Mouse (Mus musculus): ENCODE results near the gene Stk24. TPM values are rescaled to one million over a fixed set of nuclear protein-coding genes. Genes with fewer than 3 reads are reported as not detected.

Gene Stk24
- total and polyA plus RNA-seq, 3 experiments, result 62.5 to 79.3 TPM; not detected in 1

GRCm38 (mm10) chr14:121251099-121251498 lies 128.7 kb downstream of the Stk24 start:
- no peaks in the 10 kb centered on the region for H3K36me3 ChIP-seq (ENCODE audit: control insufficient read depth in 1 of 2, insufficient read depth in 2 of 2, low read length in 2 of 2)
- no peak overlapping the region for H3K27ac ChIP-seq (ENCODE audit: control insufficient read depth, low read depth, low read length)
- no peaks in the 10 kb centered on the region for H3K27me3 ChIP-seq (ENCODE audit: control insufficient read depth in 1 of 2, insufficient read depth in 2 of 2, low read length in 2 of 2)
- no peak overlapping the region for H3K4me3 ChIP-seq (ENCODE audit: control insufficient read depth in 1 of 2, insufficient read depth in 1 of 2, low read depth in 2 of 2, low read length in 2 of 2)
- DNase-seq (ENCODE audit: low read depth, low spot score), result no peak
- no peaks in the 10 kb centered on the region for H3K79me2 ChIP-seq (ENCODE audit: control insufficient read depth, insufficient read depth, low read length, poor library complexity)
- H3K9ac ChIP-seq (ENCODE audit: control insufficient read depth, low read depth, low read length, poor library complexity, severe bottlenecking), result no peak overlapping the region
- no peaks in the 10 kb centered on the region for H3K4me1 ChIP-seq (ENCODE audit: control insufficient read depth in 1 of 2, insufficient read depth in 2 of 2, low read length in 2 of 2)
- H3K9me3 ChIP-seq (replicated peaks; ENCODE audit: insufficient read depth, low read length), result no peaks in the 10 kb centered on the region
- TF ChIP-seq NELFE (IDR thresholded peaks at IDR 0.05; ENCODE audit: low read depth, low read length) (no peak), TAL1 (IDR thresholded peaks at IDR 0.05; ENCODE audit: low read length) (no peak), ZNF384 (IDR thresholded peaks at IDR 0.05; ENCODE audit: low read depth, low read length) (no peak), EP300 (IDR thresholded peaks at IDR 0.05; ENCODE audit: low read depth in 1 of 2, low read length in 2 of 2) (no peak), SMC3 (IDR thresholded peaks at IDR 0.05; ENCODE audit: low read depth, low read length) (no peak), ELF1 (IDR thresholded peaks at IDR 0.05; ENCODE audit: low read depth, low read length) (no peak), SIN3A (IDR thresholded peaks at IDR 0.05; ENCODE audit: low read length) (no peak), ETS1 (IDR thresholded peaks at IDR 0.05; ENCODE audit: low read depth, low read length) (no peak), HCFC1 (IDR thresholded peaks at IDR 0.05; ENCODE audit: low read depth, low read length) (no peak), MEF2A (IDR thresholded peaks at IDR 0.05; ENCODE audit: extremely low read depth, insufficient replicate concordance, low read depth, low read length, poor library complexity, severe bottlenecking) (no peak), POLR2AphosphoS5 (IDR thresholded peaks at IDR 0.05; ENCODE audit: borderline replicate concordance, low read depth, low read length) (no peak), RAD21 (IDR thresholded peaks at IDR 0.05; ENCODE audit: low read depth, low read length) (no peak), USF2 (IDR thresholded peaks at IDR 0.05; ENCODE audit: borderline replicate concordance in 1 of 2, insufficient read depth in 1 of 2, low read depth in 1 of 2, low read length in 2 of 2) (no peak), ZKSCAN1 (IDR thresholded peaks at IDR 0.05; ENCODE audit: low read depth, low read length) (no peak)

GRCm38 (mm10) chr14:121248346-121248745 lies 131.5 kb downstream of the Stk24 start:
- no peak overlapping the region for H3K4me3 ChIP-seq (ENCODE audit: control insufficient read depth in 1 of 2, insufficient read depth in 1 of 2, low read depth in 2 of 2, low read length in 2 of 2)
- no peaks in the 10 kb centered on the region for H3K9me3 ChIP-seq (replicated peaks; ENCODE audit: insufficient read depth, low read length)
- H3K27me3 ChIP-seq (ENCODE audit: control insufficient read depth in 1 of 2, insufficient read depth in 2 of 2, low read length in 2 of 2), result no peaks in the 10 kb centered on the region
- no peaks in the 10 kb centered on the region for H3K79me2 ChIP-seq (ENCODE audit: control insufficient read depth, insufficient read depth, low read length, poor library complexity)
- no peak overlapping the region for H3K27ac ChIP-seq (ENCODE audit: control insufficient read depth, low read depth, low read length)
- H3K4me1 ChIP-seq (ENCODE audit: control insufficient read depth in 1 of 2, insufficient read depth in 2 of 2, low read length in 2 of 2), result 0 out of 4 replicates have a peak, but pooled peaks cover 0 to 4% of the 10 kb centered on the region in 2 experiments
- DNase-seq (ENCODE audit: low read depth, low spot score), result no peak
- TF ChIP-seq UBTF (IDR thresholded peaks at IDR 0.05; ENCODE audit: borderline replicate concordance, insufficient read depth, low read depth, low read length) (no peak), NELFE (IDR thresholded peaks at IDR 0.05; ENCODE audit: low read depth, low read length) (no peak), TAL1 (IDR thresholded peaks at IDR 0.05; ENCODE audit: low read length) (no peak), POLR2AphosphoS2 (IDR thresholded peaks at IDR 0.05; ENCODE audit: low read length) (no peak), GATA1 (IDR thresholded peaks at IDR 0.05; ENCODE audit: low read depth, low read length) (no peak), GABPA (IDR thresholded peaks at IDR 0.05; ENCODE audit: low read depth, low read length) (no peak), CTCF (IDR thresholded peaks at IDR 0.05 in 2 of 3, conservative IDR thresholded peaks at IDR 0.05 in 1 of 3; ENCODE audit: control insufficient read depth in 1 of 3, insufficient read depth in 1 of 3, low read depth in 2 of 3, low read length in 3 of 3, poor library complexity in 1 of 3, severe bottlenecking in 1 of 3) (no peak), ETS1 (IDR thresholded peaks at IDR 0.05; ENCODE audit: low read depth, low read length) (no peak), MYC (IDR thresholded peaks at IDR 0.05; ENCODE audit: low read depth, low read length) (no peak), MXI1 (IDR thresholded peaks at IDR 0.05; ENCODE audit: low read depth, low read length) (no peak), CHD1 (IDR thresholded peaks at IDR 0.05; ENCODE audit: low read depth, low read length) (no peak), KAT2A (conservative IDR thresholded peaks at IDR 0.05; ENCODE audit: low read depth, low read length) (no peak), POLR2A (IDR thresholded peaks at IDR 0.05; ENCODE audit: control insufficient read depth in 1 of 2, insufficient read depth in 1 of 2, low read depth in 1 of 2, low read length in 2 of 2, poor library complexity in 1 of 2) (no peak), SIN3A (IDR thresholded peaks at IDR 0.05; ENCODE audit: low read length) (no peak), E2F4 (IDR thresholded peaks at IDR 0.05; ENCODE audit: borderline replicate concordance, low read depth, low read length) (no peak), ZC3H11A (IDR thresholded peaks at IDR 0.05; ENCODE audit: low read depth, low read length) (no peak)
- H3K36me3 ChIP-seq (ENCODE audit: control insufficient read depth in 1 of 2, insufficient read depth in 2 of 2, low read length in 2 of 2), result no peaks in the 10 kb centered on the region
- no peak overlapping the region for H3K9ac ChIP-seq (ENCODE audit: control insufficient read depth, low read depth, low read length, poor library complexity, severe bottlenecking)
